Mouse (Mus musculus): ENCODE results near the gene Brk1. TPM values are rescaled to one million over a fixed set of nuclear protein-coding genes. Genes with fewer than 3 reads are reported as not detected.

The Brk1 gene
- polyA plus RNA-seq, 1 experiment from 2014 or later: 159 TPM

DNA sequence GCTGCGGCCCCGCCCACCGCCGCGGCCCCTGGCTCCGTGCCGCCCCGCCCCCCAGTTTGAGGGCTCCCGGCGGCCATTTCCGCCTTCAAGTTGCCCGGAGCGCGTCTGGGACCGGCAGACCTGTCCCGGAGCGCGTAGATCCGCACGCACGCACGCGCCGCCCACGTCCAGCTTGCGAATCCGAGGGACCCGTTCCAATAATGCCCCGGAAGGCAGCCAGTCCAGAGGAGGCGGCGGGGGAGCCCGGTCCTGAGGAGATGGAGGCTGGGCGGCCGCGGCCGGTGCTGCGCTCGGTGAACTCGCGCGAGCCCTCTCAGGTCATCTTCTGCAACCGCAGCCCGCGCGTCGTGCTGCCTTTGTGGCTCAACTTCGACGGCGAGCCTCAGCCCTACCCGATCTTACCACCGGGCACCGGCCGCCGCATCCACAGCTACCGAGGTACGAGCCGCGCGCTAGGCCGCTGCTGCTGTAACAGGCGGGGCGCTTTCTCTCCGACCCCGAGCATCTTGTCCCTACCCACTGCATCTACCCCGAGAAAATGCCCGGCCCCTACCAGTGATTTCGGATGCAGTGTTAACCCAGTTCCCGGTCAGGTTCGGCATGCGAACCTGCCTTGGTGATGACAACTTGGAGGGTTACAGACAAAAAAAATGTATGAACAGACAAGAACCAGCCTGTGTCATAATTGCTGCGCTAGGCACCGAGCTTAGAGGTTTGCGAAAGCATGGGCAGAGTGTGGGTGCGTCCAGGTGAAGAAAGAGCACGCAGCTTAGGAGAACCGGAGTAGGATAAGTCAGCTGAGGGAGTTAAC lies 19.6 kb downstream of the Brk1 start, which contains the start of gene Vhl:
Gene Vhl (plus strand): TSS at position 19 of the 811 bp plus-strand sequence.
- Histone ChIP-seq H3K9ac (peak within 1 kb of the TSS; percentile 81), H3K27ac (peak within 1 kb of the TSS; percentile 93), H3K36me3 (peaks cover 7% of the 10 kb centered on the region), H3K4me3 (peak within 1 kb of the TSS; percentile 90), H3K27me3 (no peaks in the 10 kb centered on the region), H3K4me2 (peak within 1 kb of the TSS; percentile 90), H3K4me1 (replicated peaks) (peaks cover 17% of the 10 kb centered on the region), H3K9me3 (replicated peaks) (no peaks in the 10 kb centered on the region)
- WGBS: under 1% methylated on average over 76 of the region's 76 CpGs
- ATAC-seq (replicated peaks; ENCODE audit: insufficient number of reproducible peaks, insufficient read depth, low FRiP score, low read depth): peak; percentile 91

DNA sequence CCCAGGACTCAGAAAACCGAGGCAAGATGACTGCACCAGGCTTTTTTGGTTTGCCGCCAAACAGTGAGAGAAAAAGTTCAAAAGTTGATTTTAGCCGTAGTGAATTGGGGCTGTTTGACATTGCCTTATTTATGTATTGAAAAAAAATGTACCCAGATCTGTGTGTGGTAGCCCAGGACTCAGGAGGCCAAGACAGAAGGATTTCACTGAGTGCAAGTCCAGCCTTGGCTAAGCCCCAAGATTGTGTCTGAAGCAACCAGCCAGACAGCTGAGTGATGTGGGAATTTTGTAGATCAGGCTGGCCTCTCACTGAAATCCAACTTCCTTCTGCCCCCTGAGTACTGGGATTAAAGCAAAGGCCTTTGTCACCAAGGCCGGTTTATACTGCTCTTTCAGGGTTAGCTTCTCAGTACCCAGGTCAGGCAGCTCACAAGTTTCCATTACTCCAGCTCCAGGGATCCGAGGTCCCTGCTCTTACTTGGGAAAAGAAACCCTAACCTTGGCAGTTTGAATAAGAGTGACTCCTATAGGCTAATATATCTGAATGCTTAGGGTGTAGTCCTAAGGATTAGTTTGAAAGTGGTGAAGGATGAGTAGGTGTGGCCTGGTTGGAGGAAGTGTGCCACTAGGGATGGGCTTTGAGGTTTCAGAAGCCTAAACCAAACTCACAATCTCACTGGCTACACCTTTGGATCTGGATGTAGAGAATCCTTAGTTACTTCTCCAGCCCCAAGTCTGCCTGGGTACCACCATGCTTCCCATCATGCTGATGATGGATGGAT lies 20.6 kb downstream of the Brk1 start:
- no peak for ATAC-seq (replicated peaks; ENCODE audit: insufficient number of reproducible peaks, insufficient read depth, low FRiP score, low read depth)
- H3K27ac ChIP-seq: peak overlapping the region; percentile 93; the same call in 1 of the 2 replicates
- 45% methylated on average over 5 of the region's 5 CpGs for WGBS

DNA sequence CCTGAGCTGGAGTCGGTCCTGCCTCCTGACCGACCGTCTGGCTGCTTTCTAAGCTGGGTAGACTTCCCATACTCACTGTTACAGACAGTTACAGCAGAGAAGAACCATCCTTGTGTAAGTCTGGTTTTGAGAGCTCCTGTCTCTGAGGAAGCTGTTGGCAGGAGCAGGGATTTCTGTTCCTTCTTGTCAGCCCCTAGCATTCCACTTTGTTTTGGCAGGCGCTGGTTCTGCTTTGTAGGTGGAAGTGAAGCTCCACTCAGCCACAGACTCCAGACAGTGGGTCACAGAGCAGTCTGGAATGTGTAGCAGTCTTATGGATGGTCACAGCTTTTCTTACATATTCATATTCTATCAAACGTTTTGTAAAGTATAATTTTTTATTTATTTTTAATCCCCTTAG lies 25.8 kb downstream of the Brk1 start:
- no peak overlapping the region for H3K9ac ChIP-seq
- H3K4me2 ChIP-seq: no peak overlapping the region
- no peaks in the 10 kb centered on the region for H3K9me3 ChIP-seq (replicated peaks)
- H3K27me3 ChIP-seq: no peaks in the 10 kb centered on the region
- H3K36me3 ChIP-seq: peaks cover 40% of the 10 kb centered on the region
- peaks cover 3% of the 10 kb centered on the region for H3K4me1 ChIP-seq (replicated peaks)
- H3K27ac ChIP-seq: no peak overlapping the region
- H3K4me3 ChIP-seq: no peak overlapping the region
- ATAC-seq (replicated peaks; ENCODE audit: insufficient number of reproducible peaks, insufficient read depth, low FRiP score, low read depth): no peak
- 73% methylated on average over 5 of the region's 5 CpGs for WGBS

More for the DNA sequence above, 20.6 kb downstream of the Brk1 start:
- no peaks in the 10 kb centered on the region for H3K27me3 ChIP-seq
- H3K9ac ChIP-seq: peak overlapping the region; percentile 81; the same call in 1 of the 2 replicates
- peak overlapping the region; percentile 90 for H3K4me3 ChIP-seq
- peaks cover 17% of the 10 kb centered on the region for H3K4me1 ChIP-seq (replicated peaks)
- H3K4me2 ChIP-seq: peak overlapping the region; percentile 90
- H3K9me3 ChIP-seq (replicated peaks): no peaks in the 10 kb centered on the region
- H3K36me3 ChIP-seq: peaks cover 18% of the 10 kb centered on the region

DNA sequence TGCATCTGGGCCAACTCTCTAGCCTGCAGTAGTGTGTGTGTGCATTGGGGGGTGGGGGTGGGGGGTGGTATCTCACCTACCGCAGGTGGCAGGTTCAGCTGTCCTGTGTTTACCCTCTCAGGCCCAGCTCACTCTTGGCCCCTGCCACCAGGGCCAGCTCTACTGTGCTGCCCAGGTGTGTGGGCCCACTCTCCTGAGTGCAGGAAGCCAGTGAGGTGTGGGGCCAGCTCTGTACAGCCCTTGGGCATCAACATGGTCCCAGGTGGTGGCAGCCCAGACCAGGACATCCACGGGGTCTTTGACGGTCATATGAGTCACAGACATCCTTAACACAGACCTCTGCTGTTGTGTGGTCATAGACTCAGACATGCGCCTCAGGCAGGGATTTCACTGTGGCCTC lies 28.3 kb downstream of the Brk1 start:
- no peak overlapping the region for H3K4me3 ChIP-seq
- 88% methylated on average over 4 of the region's 4 CpGs for WGBS

DNA sequence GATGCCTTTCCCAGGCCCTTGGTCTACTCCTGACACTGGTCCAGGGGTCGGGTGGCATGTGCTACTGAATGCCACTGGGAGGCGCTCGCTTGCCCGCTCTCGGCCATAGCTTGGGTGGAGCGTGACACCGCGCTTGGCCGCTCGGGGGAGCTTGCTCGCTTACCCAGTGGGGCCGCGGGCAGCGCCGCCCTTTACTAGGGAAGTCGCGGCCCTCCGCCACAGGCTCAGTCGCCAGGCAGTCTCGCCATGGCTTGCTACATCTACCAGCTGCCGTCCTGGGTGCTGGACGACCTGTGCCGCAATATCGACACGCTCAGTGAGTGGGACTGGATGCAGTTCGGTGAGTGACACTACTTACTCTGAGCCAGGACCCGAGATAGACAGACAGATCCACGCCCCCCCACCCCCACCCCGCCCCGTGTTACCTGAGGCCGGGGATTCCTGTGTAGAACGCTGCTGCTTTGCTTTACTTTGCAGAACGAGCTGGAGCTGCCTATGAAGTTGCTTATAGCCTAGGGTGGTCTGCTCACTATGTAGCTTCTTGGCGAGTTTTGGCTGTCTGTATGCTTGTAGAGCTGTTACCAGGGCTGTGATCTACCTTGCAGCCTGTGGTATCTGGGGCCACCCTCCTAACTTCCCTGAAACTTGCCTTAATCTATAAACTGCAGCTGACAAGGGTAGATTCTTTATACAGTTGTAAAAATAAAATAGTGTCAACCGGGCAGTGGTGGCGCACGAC lies 33.9 kb downstream of the Brk1 start, which contains the start of gene Irak2:
Gene Irak2 (plus strand): TSS at position 166 of the 739 bp plus-strand sequence.
- ATAC-seq (replicated peaks; ENCODE audit: insufficient number of reproducible peaks, insufficient read depth, low FRiP score, low read depth): peak; percentile 94
- Histone ChIP-seq H3K4me2 (peak within 1 kb of the TSS; percentile 68), H3K36me3 (no peaks in the 10 kb centered on the region), H3K9ac (peak within 1 kb of the TSS; percentile 68), H3K27me3 (no peaks in the 10 kb centered on the region), H3K4me3 (peak within 1 kb of the TSS; percentile 62), H3K27ac (0 out of 2 replicates have a peak within 1 kb of the TSS, but pooled peaks have one; percentile 41), H3K9me3 (replicated peaks) (no peaks in the 10 kb centered on the region), H3K4me1 (replicated peaks) (peaks cover 5% of the 10 kb centered on the region; the same call in 1 of the 2 replicates)
- 7% methylated on average over 37 of the region's 37 CpGs for WGBS

More for the DNA sequence above, 28.3 kb downstream of the Brk1 start:
- no peaks in the 10 kb centered on the region for H3K9me3 ChIP-seq (replicated peaks)
- ATAC-seq (replicated peaks; ENCODE audit: insufficient number of reproducible peaks, insufficient read depth, low FRiP score, low read depth): no peak; the same call in 1 of the 2 replicates
- H3K36me3 ChIP-seq: peaks cover 35% of the 10 kb centered on the region
- H3K9ac ChIP-seq: no peak overlapping the region
- H3K4me2 ChIP-seq: no peak overlapping the region
- H3K4me1 ChIP-seq (replicated peaks): no peaks in the 10 kb centered on the region
- H3K27me3 ChIP-seq: no peaks in the 10 kb centered on the region
- H3K27ac ChIP-seq: no peak overlapping the region

DNA sequence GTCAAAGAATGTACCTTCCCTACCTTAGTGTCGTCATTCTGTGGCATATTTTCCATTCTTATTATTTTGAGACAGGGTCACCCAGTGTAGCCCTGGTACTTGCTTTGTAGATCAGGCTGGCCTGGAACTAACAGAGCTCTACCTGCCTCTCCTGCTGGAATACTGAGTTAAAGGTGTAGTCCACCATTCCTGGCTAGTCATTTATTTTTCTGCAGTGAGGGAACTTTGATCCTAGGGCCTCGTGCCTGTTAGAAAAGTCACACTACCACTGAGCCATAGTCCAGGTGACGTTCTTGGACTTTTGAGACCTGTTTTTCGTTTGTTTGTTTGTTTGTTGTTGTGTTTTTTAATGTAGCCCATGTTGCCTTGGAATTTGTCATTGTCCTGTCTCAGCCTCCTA lies 34.6 kb downstream of the Brk1 start:
- Histone ChIP-seq H3K36me3 (no peaks in the 10 kb centered on the region), H3K27ac (no peak overlapping the region), H3K4me1 (replicated peaks) (peaks cover 5% of the 10 kb centered on the region; the same call in 1 of the 2 replicates), H3K9me3 (replicated peaks) (no peaks in the 10 kb centered on the region), H3K4me2 (peak overlapping the region; percentile 68; the same call in 1 of the 2 replicates), H3K27me3 (no peaks in the 10 kb centered on the region), H3K4me3 (peak overlapping the region; percentile 62; the same call in 1 of the 2 replicates), H3K9ac (no peak overlapping the region)
- no peak for ATAC-seq (replicated peaks; ENCODE audit: insufficient number of reproducible peaks, insufficient read depth, low FRiP score, low read depth)
- 76% methylated on average over 4 of the region's 4 CpGs for WGBS

DNA sequence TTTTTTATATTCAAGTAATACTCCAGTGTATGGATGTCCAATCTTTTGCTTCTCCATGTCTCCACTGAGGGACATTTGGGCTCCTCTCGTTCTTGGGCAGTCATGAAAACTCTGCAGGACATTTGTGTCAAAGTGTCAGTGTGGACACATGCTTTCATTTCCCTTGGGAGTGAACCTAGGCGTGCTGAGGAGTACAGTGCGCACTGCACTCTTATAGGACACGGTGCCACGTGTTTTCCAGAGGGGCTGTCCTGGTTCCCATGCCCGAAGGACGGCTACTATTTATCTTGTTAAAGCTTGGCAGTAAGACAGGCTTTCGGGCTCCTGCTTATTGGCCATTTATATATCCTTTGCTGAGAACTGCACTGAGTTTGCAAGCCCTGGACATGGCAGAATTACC lies 38.0 kb downstream of the Brk1 start:
- no peaks in the 10 kb centered on the region for H3K27me3 ChIP-seq
- no peak for ATAC-seq (replicated peaks; ENCODE audit: insufficient number of reproducible peaks, insufficient read depth, low FRiP score, low read depth)

DNA sequence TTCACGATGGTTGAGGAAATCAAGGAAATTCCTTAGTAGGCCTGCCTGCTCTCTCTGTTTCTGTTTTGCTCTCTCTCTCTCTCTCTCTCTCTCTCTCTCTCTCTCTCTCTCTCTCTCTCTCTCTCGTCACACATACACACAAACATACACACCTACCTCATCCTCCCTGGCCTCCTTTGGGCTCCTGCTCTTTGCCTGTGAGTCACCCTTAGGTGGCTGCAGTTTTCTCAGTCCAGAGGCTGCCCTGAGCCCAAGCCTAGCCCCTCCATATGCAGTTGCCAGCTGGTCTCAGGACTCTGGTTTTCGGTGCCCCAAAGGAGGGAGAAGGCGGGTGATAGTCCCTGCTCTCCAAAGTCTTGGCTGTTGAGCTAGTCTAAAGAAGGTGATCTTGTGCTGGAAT lies 38.4 kb downstream of the Brk1 start:
- H3K9ac ChIP-seq: no peak overlapping the region
- H3K27ac ChIP-seq: no peak overlapping the region
- H3K27me3 ChIP-seq: no peaks in the 10 kb centered on the region
- WGBS: 60% methylated on average over 4 of the region's 4 CpGs
- no peak for ATAC-seq (replicated peaks; ENCODE audit: insufficient number of reproducible peaks, insufficient read depth, low FRiP score, low read depth)
- no peaks in the 10 kb centered on the region for H3K36me3 ChIP-seq
- H3K4me1 ChIP-seq (replicated peaks): peaks cover 4% of the 10 kb centered on the region; the same call in 1 of the 2 replicates
- no peaks in the 10 kb centered on the region for H3K9me3 ChIP-seq (replicated peaks)
- H3K4me2 ChIP-seq: no peak overlapping the region
- no peak overlapping the region for H3K4me3 ChIP-seq

More for the DNA sequence above, 38.0 kb downstream of the Brk1 start:
- Histone ChIP-seq H3K27ac (no peak overlapping the region), H3K9me3 (replicated peaks) (no peaks in the 10 kb centered on the region), H3K4me3 (no peak overlapping the region), H3K9ac (no peak overlapping the region), H3K36me3 (no peaks in the 10 kb centered on the region), H3K4me2 (no peak overlapping the region), H3K4me1 (replicated peaks) (peaks cover 5% of the 10 kb centered on the region; the same call in 1 of the 2 replicates)
- WGBS: 75% methylated on average over 8 of the region's 8 CpGs

DNA sequence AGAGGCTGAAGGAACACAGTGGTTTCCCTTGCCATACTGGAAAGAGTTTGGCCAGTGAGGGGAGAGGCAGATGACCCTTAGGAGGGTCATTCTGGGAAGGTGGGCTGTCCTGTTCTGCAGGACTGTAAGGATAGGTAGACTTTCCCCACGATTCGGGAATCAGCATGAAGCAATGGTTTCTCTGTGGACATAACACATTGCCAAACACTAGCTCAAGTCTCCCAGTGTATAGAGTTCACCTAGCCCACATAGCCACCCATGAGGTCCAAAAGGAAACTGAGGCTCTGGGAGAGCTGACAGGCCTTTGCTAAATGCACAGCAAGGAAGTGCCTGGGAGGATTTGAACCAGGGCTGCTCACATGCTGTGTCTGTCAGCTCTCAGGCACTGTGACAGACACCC lies 39.4 kb downstream of the Brk1 start:
- no peaks in the 10 kb centered on the region for H3K27me3 ChIP-seq
- ATAC-seq (replicated peaks; ENCODE audit: insufficient number of reproducible peaks, insufficient read depth, low FRiP score, low read depth): no peak
- H3K9me3 ChIP-seq (replicated peaks): no peaks in the 10 kb centered on the region
- H3K27ac ChIP-seq: peak overlapping the region; percentile 51
- H3K36me3 ChIP-seq: no peaks in the 10 kb centered on the region
- no peak overlapping the region for H3K4me2 ChIP-seq
- no peak overlapping the region for H3K9ac ChIP-seq
- 89% methylated on average over 2 of the region's 2 CpGs for WGBS
- no peak overlapping the region for H3K4me3 ChIP-seq
- no peaks in the 10 kb centered on the region for H3K4me1 ChIP-seq (replicated peaks)

DNA sequence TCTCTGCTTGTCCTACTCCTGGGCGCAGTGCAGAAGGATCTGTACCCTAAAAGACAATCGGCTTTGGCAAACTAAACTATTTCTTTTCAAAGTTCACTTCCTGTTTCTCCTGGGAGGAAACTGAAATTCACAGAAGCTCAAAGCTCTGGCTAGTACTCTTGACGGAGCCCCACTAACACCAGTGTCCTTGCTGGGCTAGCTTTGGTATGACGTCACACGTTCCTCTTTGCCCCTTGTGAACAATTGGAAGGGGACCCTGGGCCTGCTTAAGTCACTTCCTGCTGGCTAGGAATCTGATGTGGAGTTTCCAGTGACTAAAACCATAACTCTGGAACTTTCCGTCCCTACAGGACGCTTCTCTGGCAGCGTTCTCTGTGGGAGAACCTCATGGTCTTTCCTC lies 40.2 kb downstream of the Brk1 start:
- H3K27ac ChIP-seq: peak overlapping the region; percentile 51
- no peaks in the 10 kb centered on the region for H3K9me3 ChIP-seq (replicated peaks)
- H3K4me3 ChIP-seq: no peak overlapping the region
- H3K4me1 ChIP-seq (replicated peaks): no peaks in the 10 kb centered on the region
- ATAC-seq (replicated peaks; ENCODE audit: insufficient number of reproducible peaks, insufficient read depth, low FRiP score, low read depth): no peak; the same call in 1 of the 2 replicates
- 63% methylated on average over 8 of the region's 8 CpGs for WGBS
- H3K9ac ChIP-seq: no peak overlapping the region
- no peaks in the 10 kb centered on the region for H3K36me3 ChIP-seq
- no peaks in the 10 kb centered on the region for H3K27me3 ChIP-seq
- H3K4me2 ChIP-seq: no peak overlapping the region
